Mouse (Mus musculus) gastrocnemius, postnatal 10 days (tissue): ENCODE measurements around the gene Lrp11. TPM values are rescaled to one million over a fixed set of nuclear protein-coding genes. Genes with fewer than 3 reads are reported as not detected.
"Not testable (repeated sequence)": the region's sequence is repeated elsewhere in the genome, so short reads cannot be mapped to it uniquely, and the experiment has no call there.

Experiments
- DNase-seq: peaks from one replicate; pipeline ENCODE4 v3.0.0; 2021; ENCODE audit warnings: mixed read lengths
- long read RNA-seq, 2 experiments: library from polyadenylated mRNA; stranded (forward); transcript quantifications; one replicate each; pipeline ENCODE4 v2.0.0; 2021
- total RNA-seq, 2 experiments: library from RNA; stranded (reverse); gene quantifications; 2 replicates each; pipeline ENCODE4 v1.2.3; 2021

Lrp11 gene
- total RNA-seq: 1 to 10 TPM; 2.2 to 2.3 TPM
- long read RNA-seq, experiment 1, transcript Lrp11-201 (7 exons, 3,386 nt): major isoform, 6 of 8 reads
- long read RNA-seq, experiment 1, partial matches to known transcripts: 0 of 8 reads
- long read RNA-seq, experiment 1, other reads (novel, unspliced or antisense): 1 of 8 reads
- long read RNA-seq, experiment 2, partial matches to known transcripts: 0 of 5 reads
- long read RNA-seq, experiment 2, other reads (novel, unspliced or antisense): 1 of 5 reads

- DNase-seq: peak; percentile 94
Measured at GRCm38 (mm10) chr10:7589592-7590233, at the start of gene Lrp11. Gene Lrp11 (plus strand): TSS chr10:7589800.

GRCm38 (mm10) chr10:7578002-7578401 is 11.6 kb upstream of the Lrp11 start:
- no peak for DNase-seq

GRCm38 (mm10) chr10:7581401-7581800 is 8.2 kb upstream of the Lrp11 start:
- no peak for DNase-seq

- DNase-seq: no peak
Measured at GRCm38 (mm10) chr10:7582157-7582890, 7.3 kb upstream of the Lrp11 start.

GRCm38 (mm10) chr10:7582891-7583557 is 6.6 kb upstream of the Lrp11 start:
- DNase-seq: no peak

- no peak for DNase-seq
Measured at GRCm38 (mm10) chr10:7586771-7587170, 2.8 kb upstream of the Lrp11 start.

- no peak for DNase-seq
Measured at GRCm38 (mm10) chr10:7590234-7590689, 662 bp downstream of the Lrp11 start.

GRCm38 (mm10) chr10:7590792-7591191 is 1.2 kb downstream of the Lrp11 start:
- DNase-seq: no peak

GRCm38 (mm10) chr10:7594797-7595196 is 5.2 kb downstream of the Lrp11 start:
- no peak for DNase-seq

- DNase-seq: no peak
Measured at GRCm38 (mm10) chr10:7596251-7596650, 6.7 kb downstream of the Lrp11 start.

GRCm38 (mm10) chr10:7598177-7598576 is 8.6 kb downstream of the Lrp11 start:
- no peak for DNase-seq

GRCm38 (mm10) chr10:7600647-7601046 is 11.0 kb downstream of the Lrp11 start:
- DNase-seq: peak; percentile 73

- no peak for DNase-seq
Measured at GRCm38 (mm10) chr10:7605168-7605567, 15.6 kb downstream of the Lrp11 start.

GRCm38 (mm10) chr10:7606437-7606836 is 16.8 kb downstream of the Lrp11 start:
- DNase-seq: no peak

- no peak for DNase-seq
Measured at GRCm38 (mm10) chr10:7608611-7609010, 19.0 kb downstream of the Lrp11 start.

- no peak for DNase-seq
Measured at GRCm38 (mm10) chr10:7611647-7612046, 22.0 kb downstream of the Lrp11 start.

GRCm38 (mm10) chr10:7612210-7612609 is 22.6 kb downstream of the Lrp11 start:
- not testable (repeated sequence) for DNase-seq

- DNase-seq: no peak
Measured at GRCm38 (mm10) chr10:7614834-7615233, 25.2 kb downstream of the Lrp11 start.

- DNase-seq: not testable (repeated sequence)
Measured at GRCm38 (mm10) chr10:7617146-7617545, 27.5 kb downstream of the Lrp11 start.

- DNase-seq: not testable (repeated sequence)
Measured at GRCm38 (mm10) chr10:7617556-7617955, 28.0 kb downstream of the Lrp11 start.

GRCm38 (mm10) chr10:7619821-7620241 is 30.2 kb downstream of the Lrp11 start:
- no peak for DNase-seq

- no peak for DNase-seq
Measured at GRCm38 (mm10) chr10:7620723-7621122, 31.1 kb downstream of the Lrp11 start.

GRCm38 (mm10) chr10:7622378-7622777 is 32.8 kb downstream of the Lrp11 start:
- no peak for DNase-seq
